Mouse (Mus musculus): ENCODE data around the gene Aunip.

- no peak for TF ChIP-seq CTCF (IDR thresholded peaks at IDR 0.05; ENCODE audit: low read depth)
- no peak for TF ChIP-seq EP300 (IDR thresholded peaks at IDR 0.05; ENCODE audit: low read depth)
Measured at GRCm38 (mm10) chr4:134469985-134470384, 40.8 kb upstream of the Aunip start.
